Mouse (Mus musculus) liver, embryonic 12.5 days (tissue): Measurements from ENCODE around the gene Gm47791. TPM values are rescaled to one million over a fixed set of nuclear protein-coding genes. Genes with fewer than 3 reads are reported as not detected.

ENCODE experiments used
- ATAC-seq: fragments of 200-750 bp; cut with Nextera tagmentation; 2 replicates; pipeline ENCODE4 v1.8.0; 2017; ENCODE audit warnings: moderate number of reproducible peaks, mild to moderate bottlenecking, moderate library complexity
- H3K27ac ChIP-seq: fragments of 300-500 bp; sonication (generic); 2 replicates; pipeline ENCODE4 v1.5.1; 2016; ENCODE audit warnings: mild to moderate bottlenecking
- H3K27me3 ChIP-seq: fragments of 300-500 bp; sonication (generic); replicated peaks from 2 replicates; pipeline ENCODE4 v1.6.1; 2016; ENCODE audit warnings: mild to moderate bottlenecking, moderate library complexity
- H3K36me3 ChIP-seq: fragments of 300-500 bp; sonication (generic); 2 replicates; pipeline ENCODE4 v1.6.1; 2016; ENCODE audit warnings: mild to moderate bottlenecking, moderate library complexity
- H3K4me1 ChIP-seq: fragments of 300-500 bp; sonication (generic); 2 replicates; pipeline ENCODE4 v1.6.1; 2016
- H3K4me2 ChIP-seq: fragments of 300-500 bp; sonication (generic); 2 replicates; pipeline ENCODE4 v1.6.1; 2016; ENCODE audit warnings: mild to moderate bottlenecking, moderate library complexity
- H3K4me3 ChIP-seq: fragments of 300-500 bp; sonication (generic); 2 replicates; pipeline ENCODE4 v1.5.1; 2016; ENCODE audit warnings: mild to moderate bottlenecking, moderate library complexity
- H3K9ac ChIP-seq: fragments of 300-500 bp; sonication (generic); 2 replicates; pipeline ENCODE4 v1.6.1; 2016; ENCODE audit warnings: mild to moderate bottlenecking, moderate library complexity
- H3K9me3 ChIP-seq: fragments of 300-500 bp; sonication (generic); replicated peaks from 2 replicates; pipeline ENCODE4 v1.6.1; 2016; ENCODE audit warnings: mild to moderate bottlenecking, moderate library complexity
- WGBS: fragments of 180-500 bp; shearing (Covaris S2); methylation state at CpG from one replicate; pipeline ENCODE4 v1.1.7; 2016; ENCODE audit not compliant: insufficient replicate concordance; 5-methylcytosine and 5-hydroxymethylcytosine counted together
- polyA plus RNA-seq: library from polyadenylated mRNA; unstranded; fragments of >200 nt; fragmentation: Nextera tagmentation; extraction: Ambion mirVana; gene quantifications from 2 replicates; pipeline ENCODE4 v1.2.1, GENCODE M21; 2016

The Gm47791 gene
- not detected in 2 replicates for polyA plus RNA-seq

DNA sequence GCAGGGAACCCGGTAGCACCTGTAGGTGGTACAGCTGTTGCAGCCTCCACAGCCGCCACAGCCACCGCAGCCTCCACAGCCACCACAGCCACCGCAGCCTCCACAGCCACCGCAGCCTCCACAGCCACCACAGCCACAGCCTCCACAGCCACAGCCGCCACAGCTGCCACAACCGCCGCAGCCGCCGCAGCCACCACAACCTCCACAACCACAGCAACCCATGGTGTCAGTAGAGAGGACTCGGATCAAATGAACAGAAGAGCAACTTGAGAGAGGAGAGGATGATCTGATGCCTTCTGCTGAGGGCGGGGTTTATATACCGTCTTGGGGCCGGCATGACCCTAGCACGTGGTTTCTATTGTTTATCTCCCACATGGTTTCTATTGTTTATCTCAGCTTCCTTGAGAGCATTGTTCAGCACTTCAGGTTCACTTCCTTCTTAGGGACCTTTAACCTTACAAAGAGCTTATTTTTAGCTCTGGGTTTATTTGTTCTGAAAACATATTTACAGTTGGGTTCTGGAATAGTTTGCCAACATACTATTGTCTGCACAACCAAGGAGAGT is at the start of gene Gm47791:
Gene Gm47791 (minus strand): TSS at position 222 of the 565 bp plus-strand sequence.
- WGBS: 58% methylated on average over 15 of the region's 15 CpGs
- Histone ChIP-seq H3K4me3 (no peak within 1 kb of the TSS), H3K27ac (no peak within 1 kb of the TSS), H3K4me2 (no peak within 1 kb of the TSS), H3K9me3 (no peaks in the 10 kb centered on the region), H3K27me3 (no peaks in the 10 kb centered on the region), H3K4me1 (0 out of 2 replicates have a peak, but pooled peaks cover 4% of the 10 kb centered on the region), H3K9ac (no peak within 1 kb of the TSS), H3K36me3 (no peaks in the 10 kb centered on the region)
- no peak for ATAC-seq

DNA sequence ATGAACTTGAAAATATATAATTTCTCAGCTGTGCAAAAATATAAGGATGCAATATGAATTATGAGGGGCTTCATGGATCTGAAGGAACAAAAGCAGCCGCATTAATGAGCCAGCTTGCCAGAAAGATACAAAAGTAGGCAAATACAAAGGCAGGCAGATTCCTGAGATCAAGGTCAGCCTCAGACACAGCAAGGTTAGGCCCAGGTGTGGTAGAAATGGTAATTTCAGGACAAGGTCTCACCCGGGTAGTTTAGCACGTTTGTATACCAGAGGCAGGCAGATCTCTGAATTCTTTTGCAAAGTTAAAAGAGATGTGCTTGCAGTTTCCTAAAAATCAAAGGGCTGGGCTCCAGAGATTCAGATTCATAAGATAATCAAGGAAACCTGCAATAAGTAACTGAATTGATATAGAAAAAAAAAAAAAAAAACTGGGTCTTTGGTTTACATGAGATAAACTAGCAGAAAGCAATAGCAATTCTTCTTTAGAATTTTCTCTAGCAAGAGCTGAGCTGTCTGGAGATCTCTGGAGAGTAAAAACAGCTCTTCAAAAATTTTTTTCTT is 49.7 kb upstream of the Gm47791 start:
- Histone ChIP-seq H3K4me3 (peak overlapping the region; percentile 42), H3K9me3 (no peaks in the 10 kb centered on the region), H3K27me3 (no peaks in the 10 kb centered on the region), H3K27ac (peak overlapping the region; percentile 97), H3K4me2 (peak overlapping the region; percentile 71), H3K4me1 (peaks cover 94% of the 10 kb centered on the region), H3K36me3 (no peaks in the 10 kb centered on the region), H3K9ac (peak overlapping the region; percentile 68)
- no peak for ATAC-seq
- 76% methylated on average over 3 of the region's 3 CpGs for WGBS

DNA sequence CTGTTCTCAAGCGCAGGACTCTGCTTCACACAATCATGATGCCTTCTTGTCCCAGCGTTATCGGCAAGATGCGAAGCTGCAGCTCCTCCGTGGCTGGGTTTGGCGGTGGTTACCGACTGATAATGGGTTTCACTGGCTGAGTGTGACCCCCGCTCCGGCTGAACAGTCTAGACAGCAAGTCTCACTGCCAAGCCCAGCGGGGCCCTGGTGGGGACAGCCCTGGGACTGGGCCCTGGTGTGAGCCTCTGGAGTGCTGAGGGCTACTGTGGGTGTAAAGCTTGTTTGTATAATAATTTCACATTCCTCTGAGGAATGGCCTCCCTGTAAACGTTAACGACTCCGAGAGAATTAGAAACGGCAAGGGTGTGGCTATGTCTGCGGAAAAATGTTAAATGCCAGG is 49.1 kb upstream of the Gm47791 start:
- Histone ChIP-seq H3K4me2 (peak overlapping the region; percentile 71), H3K9me3 (no peaks in the 10 kb centered on the region), H3K27me3 (no peaks in the 10 kb centered on the region), H3K4me1 (peaks cover 94% of the 10 kb centered on the region), H3K4me3 (peak overlapping the region; percentile 42), H3K9ac (peak overlapping the region; percentile 68), H3K27ac (peak overlapping the region; percentile 97), H3K36me3 (no peaks in the 10 kb centered on the region)
- WGBS: 25% methylated on average over 15 of the region's 15 CpGs
- peak; percentile 74 for ATAC-seq

DNA sequence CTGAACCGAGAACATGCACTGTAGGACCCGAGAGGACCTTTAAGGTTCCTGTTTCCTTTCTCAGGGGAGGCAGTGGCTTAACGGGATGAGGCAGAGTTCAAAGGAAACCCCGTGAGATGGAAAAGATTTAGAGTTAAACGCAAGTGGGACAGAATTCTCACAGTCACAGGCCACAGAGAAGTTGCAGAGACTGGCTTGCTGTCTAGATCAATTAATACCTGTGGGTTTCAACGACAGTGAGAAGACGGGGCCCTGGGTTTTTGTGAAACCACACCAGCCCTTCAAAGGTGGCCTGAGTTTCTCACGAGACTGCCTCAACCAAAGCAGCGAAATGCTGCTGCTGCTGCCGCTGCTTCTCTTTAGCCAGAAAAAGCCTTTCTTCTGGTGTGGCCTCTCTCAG is 48.3 kb upstream of the Gm47791 start:
- peaks cover 94% of the 10 kb centered on the region for H3K4me1 ChIP-seq
- 38% methylated on average over 10 of the region's 10 CpGs for WGBS
- no peaks in the 10 kb centered on the region for H3K27me3 ChIP-seq
- H3K4me2 ChIP-seq: peak overlapping the region; percentile 71
- H3K27ac ChIP-seq: peak overlapping the region; percentile 97
- no peaks in the 10 kb centered on the region for H3K36me3 ChIP-seq
- no peak for ATAC-seq
- no peaks in the 10 kb centered on the region for H3K9me3 ChIP-seq
- no peak overlapping the region for H3K4me3 ChIP-seq
- H3K9ac ChIP-seq: peak overlapping the region; percentile 66

DNA sequence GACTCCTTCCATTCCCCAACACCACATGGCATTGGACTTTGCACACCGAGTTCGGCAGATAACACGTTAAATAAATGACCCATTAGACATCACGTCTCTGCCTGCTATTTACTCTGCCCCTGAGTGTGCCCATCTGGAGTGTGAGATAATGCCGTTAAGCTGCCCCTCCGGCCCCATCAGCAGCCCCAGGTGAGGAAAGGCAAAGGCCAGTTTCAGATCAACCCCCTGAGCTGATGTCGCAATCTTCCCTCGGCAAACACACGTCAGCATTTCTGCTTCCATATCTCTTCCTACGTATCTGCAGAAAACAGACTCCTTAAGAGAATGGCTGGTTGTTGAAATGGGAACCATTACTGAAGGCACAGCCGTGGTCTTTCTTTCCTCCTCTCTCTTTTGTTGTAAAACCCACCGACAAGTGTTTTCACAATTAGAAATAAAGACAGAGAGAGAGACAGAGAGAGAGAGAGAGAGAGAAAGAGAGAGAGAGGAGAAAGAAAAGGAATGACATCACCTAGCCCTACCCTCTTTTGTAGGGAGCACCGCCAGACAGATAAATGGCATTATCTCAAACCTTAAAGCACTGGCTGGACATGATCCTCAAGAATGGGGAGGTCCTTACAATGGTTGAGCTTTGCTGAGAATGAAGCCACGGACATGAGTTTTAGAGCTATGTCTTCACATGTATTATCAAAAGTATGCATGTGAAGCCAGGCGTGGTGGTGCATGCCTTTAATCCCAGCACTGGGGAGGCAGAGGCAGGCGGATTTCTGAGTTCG is 45.1 kb upstream of the Gm47791 start:
- WGBS: 17% methylated on average over 17 of the region's 17 CpGs
- Histone ChIP-seq H3K4me1 (peaks cover 84% of the 10 kb centered on the region), H3K36me3 (no peaks in the 10 kb centered on the region), H3K9me3 (no peaks in the 10 kb centered on the region), H3K9ac (peak overlapping the region; percentile 74), H3K4me2 (peak overlapping the region; percentile 64), H3K27me3 (no peaks in the 10 kb centered on the region), H3K4me3 (peak overlapping the region; percentile 28), H3K27ac (peak overlapping the region; percentile 97)
- ATAC-seq: peak; percentile 95

DNA sequence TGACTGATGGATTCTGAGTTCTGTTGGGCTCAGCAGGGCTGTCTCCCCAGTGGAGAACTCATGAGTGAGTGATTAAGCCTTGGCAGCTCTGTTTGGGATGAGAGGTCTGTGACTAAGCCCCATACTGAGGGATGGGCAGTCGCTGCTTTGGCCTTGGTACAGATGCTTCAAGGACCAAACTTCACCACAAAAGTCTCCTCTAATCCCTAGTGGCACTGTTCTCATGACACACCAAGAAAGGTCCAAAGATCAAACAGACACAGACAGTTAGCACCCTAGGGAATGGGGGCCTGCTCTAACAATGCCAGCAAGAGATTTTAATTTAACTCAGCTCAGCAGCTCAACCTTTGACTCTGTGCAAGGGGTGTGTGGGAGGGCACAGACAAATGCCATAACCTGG is 40.7 kb upstream of the Gm47791 start:
- Histone ChIP-seq H3K4me3 (no peak overlapping the region), H3K4me1 (peaks cover 51% of the 10 kb centered on the region), H3K27me3 (no peaks in the 10 kb centered on the region), H3K9ac (no peak overlapping the region), H3K9me3 (no peaks in the 10 kb centered on the region), H3K27ac (peak overlapping the region; percentile 42; the same call in 1 of the 2 replicates), H3K36me3 (no peaks in the 10 kb centered on the region), H3K4me2 (no peak overlapping the region)
- no peak for ATAC-seq
- WGBS: 79% methylated on average over 1 of the region's 1 CpGs

DNA sequence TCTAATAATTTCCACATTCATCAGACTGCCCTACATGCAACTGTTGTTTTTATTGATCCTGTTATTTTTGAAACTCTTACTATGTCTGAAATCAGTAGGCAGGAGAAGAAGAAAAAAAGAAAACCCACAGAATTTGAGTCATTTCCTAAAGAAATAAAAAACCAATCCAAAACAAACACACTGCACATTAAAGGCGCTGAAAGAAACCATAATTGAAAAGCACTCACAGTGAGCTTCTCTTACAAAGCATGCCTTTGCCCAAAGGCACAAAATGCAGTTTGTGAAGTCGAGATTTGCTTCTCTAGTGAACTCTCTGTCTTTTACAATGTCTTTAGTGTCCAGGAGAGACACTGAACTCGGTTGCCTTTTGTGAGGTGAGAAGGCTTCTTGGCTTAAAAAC is 37.5 kb upstream of the Gm47791 start:
- Histone ChIP-seq H3K36me3 (no peaks in the 10 kb centered on the region), H3K4me2 (no peak overlapping the region), H3K4me3 (no peak overlapping the region), H3K9me3 (no peaks in the 10 kb centered on the region), H3K4me1 (peaks cover 26% of the 10 kb centered on the region), H3K27ac (0 out of 2 replicates have a peak overlapping the region, but pooled peaks have one; percentile 39), H3K9ac (no peak overlapping the region), H3K27me3 (no peaks in the 10 kb centered on the region)
- ATAC-seq: no peak
- WGBS: 65% methylated on average over 3 of the region's 3 CpGs

DNA sequence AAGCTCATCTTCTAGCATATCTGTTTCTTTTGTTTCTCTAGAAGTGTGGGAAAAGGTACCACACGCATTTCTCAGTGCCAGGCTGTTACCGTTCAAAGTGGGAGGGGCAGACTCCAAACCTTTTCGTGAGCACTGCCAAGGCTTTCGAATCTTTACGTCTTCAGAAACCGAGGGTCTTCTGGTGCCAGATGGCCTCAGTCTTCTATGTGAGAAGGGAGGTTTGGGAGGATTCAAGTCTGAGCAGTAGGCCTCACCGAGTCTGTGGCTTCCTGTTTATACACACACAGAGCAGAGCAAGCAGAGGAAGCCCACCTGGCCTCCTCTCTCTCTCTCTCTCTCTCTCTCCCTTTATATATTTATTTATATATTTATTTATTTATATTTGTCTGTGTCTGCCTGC is 36.2 kb upstream of the Gm47791 start:
- H3K36me3 ChIP-seq: no peaks in the 10 kb centered on the region
- peaks cover 3% of the 10 kb centered on the region; the same call in 1 of the 2 replicates for H3K27me3 ChIP-seq
- H3K4me3 ChIP-seq: no peak overlapping the region
- no peaks in the 10 kb centered on the region for H3K9me3 ChIP-seq
- 74% methylated on average over 7 of the region's 7 CpGs for WGBS
- H3K27ac ChIP-seq: no peak overlapping the region
- H3K4me2 ChIP-seq: no peak overlapping the region
- ATAC-seq: no peak
- peaks cover 22% of the 10 kb centered on the region for H3K4me1 ChIP-seq
- no peak overlapping the region for H3K9ac ChIP-seq

DNA sequence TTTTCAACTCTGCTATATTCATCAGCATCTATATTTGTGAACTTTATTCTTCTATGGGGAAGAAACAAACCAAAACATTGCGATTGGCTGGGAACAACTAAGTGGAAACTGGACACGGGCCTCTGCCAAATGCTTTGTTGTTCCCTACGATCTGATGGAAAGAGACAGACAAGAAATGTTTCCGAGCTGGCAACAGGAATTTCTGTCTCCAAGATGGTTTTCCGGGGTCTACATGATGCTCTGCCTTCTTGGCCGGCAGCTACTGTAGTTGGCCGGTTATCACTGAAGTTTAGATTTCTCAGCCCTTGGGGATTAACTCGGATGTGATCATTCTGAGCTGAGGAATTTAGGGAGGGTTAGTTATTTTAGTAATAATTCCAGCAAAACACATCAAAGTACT is 35.3 kb upstream of the Gm47791 start:
- Histone ChIP-seq H3K36me3 (no peaks in the 10 kb centered on the region), H3K4me2 (no peak overlapping the region), H3K4me3 (no peak overlapping the region), H3K9ac (no peak overlapping the region), H3K4me1 (peaks cover 15% of the 10 kb centered on the region), H3K27me3 (peaks cover 12% of the 10 kb centered on the region), H3K9me3 (no peaks in the 10 kb centered on the region), H3K27ac (no peak overlapping the region)
- 79% methylated on average over 8 of the region's 8 CpGs for WGBS
- no peak for ATAC-seq

DNA sequence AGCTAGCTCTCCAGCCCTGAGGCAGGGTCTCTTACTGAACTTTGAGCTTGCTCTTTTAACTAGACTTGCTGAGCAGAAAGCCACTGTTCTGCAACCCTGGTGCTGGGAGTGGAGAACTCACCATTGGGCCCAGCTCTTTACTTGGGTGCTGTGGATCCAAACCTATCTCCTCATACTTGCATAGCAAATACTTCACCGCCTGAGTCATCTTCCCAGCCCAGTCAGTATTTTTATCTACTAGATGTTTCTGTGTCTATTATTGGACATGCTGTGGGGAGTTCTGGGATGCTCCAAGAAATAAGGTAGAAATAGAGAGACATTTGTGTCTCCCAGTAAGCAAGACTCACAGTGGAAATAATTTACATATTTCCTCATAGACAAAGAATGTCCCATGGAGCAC is 33.0 kb upstream of the Gm47791 start:
- peaks cover 21% of the 10 kb centered on the region for H3K27me3 ChIP-seq
- H3K9me3 ChIP-seq: no peaks in the 10 kb centered on the region
- H3K4me1 ChIP-seq: peaks cover 7% of the 10 kb centered on the region
- H3K9ac ChIP-seq: no peak overlapping the region
- H3K4me2 ChIP-seq: no peak overlapping the region
- WGBS: 91% methylated on average over 1 of the region's 1 CpGs
- H3K36me3 ChIP-seq: no peaks in the 10 kb centered on the region
- no peak overlapping the region for H3K4me3 ChIP-seq
- ATAC-seq: peak; percentile 50
- H3K27ac ChIP-seq: peak overlapping the region; percentile 62

DNA sequence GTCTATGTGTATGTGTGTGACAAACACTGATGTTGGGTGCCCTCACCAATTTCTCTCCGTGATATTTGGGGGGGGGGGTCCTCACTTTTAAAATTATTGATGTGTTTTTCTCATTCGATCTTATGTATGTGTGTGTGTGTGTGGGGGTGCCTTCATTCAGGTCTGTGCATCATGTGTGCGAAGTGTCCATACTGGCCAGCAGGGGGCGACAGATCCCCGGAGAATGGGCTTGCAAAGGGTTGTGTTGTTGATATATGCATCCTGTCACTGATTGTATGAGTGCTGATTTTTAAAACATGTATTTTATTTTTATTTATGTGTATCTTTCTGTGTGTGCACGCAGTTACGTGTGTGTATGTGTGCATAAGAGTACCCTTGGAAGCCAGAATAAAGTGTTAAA is 32.6 kb upstream of the Gm47791 start:
- Histone ChIP-seq H3K9me3 (no peaks in the 10 kb centered on the region), H3K4me3 (no peak overlapping the region), H3K36me3 (no peaks in the 10 kb centered on the region), H3K9ac (no peak overlapping the region), H3K4me2 (no peak overlapping the region), H3K27ac (peak overlapping the region; percentile 62; the same call in 1 of the 2 replicates), H3K27me3 (peaks cover 21% of the 10 kb centered on the region), H3K4me1 (peaks cover 7% of the 10 kb centered on the region)
- peak; percentile 84 for ATAC-seq
- WGBS: 48% methylated on average over 7 of the region's 7 CpGs

DNA sequence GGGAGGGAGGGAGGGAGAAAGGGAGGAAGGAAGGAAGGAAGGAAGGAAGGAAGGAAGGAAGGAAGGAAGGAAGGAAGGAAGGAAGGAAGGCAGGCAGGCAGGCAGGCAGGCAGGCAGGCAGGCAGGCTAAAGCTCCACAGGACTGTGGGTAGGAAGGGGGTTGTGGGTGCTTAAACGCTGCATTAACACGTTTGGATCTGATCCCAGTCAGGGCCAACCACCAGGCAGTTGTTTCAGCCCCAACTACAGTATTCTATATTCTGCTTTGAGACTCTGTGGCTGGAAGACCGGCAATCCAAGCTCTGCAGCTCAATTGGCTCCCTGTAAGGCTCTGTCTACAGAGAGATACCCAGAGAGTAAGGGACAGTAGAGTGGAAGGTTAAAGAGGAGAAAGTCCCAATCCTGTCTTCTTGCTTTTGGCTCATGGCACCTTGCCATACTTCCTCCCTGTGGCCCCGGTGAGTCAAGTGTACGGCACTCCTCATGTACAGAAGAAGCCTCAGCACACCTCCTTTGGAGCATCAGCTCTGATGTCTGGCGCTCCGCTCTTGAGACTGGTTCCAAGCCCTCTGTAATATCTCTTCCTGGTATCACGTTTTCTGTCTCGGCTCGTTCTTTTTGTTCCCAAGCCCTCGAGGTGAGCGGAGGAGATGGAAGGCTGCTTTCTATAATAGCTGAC is 30.2 kb upstream of the Gm47791 start:
- no peak overlapping the region for H3K4me2 ChIP-seq
- ATAC-seq: no peak
- H3K36me3 ChIP-seq: no peaks in the 10 kb centered on the region
- no peaks in the 10 kb centered on the region for H3K9me3 ChIP-seq
- peaks cover 21% of the 10 kb centered on the region for H3K27me3 ChIP-seq
- 81% methylated on average over 12 of the region's 12 CpGs for WGBS
- H3K27ac ChIP-seq: no peak overlapping the region
- H3K4me3 ChIP-seq: no peak overlapping the region
- H3K9ac ChIP-seq: no peak overlapping the region
- H3K4me1 ChIP-seq: peaks cover 26% of the 10 kb centered on the region
